Mouse (Mus musculus) forebrain, embryonic 10.5 days (tissue): Measurements from ENCODE around the gene Fbxw11. TPM values are rescaled to one million over a fixed set of nuclear protein-coding genes. Genes with fewer than 3 reads are reported as not detected.
"Not testable (repeated sequence)": the region's sequence is repeated elsewhere in the genome, so short reads cannot be mapped to it uniquely, and the experiment has no call there.

Experiments
- DNase-seq: peaks from one replicate; pipeline ENCODE4 v3.0.0-alpha.2; 2017; ENCODE audit warnings: low spot score; ENCODE audit errors: extremely low spot score
- H3K27ac ChIP-seq: fragments of 300-500 bp; sonication (generic); 2 replicates; pipeline ENCODE4 v1.5.1; 2016; ENCODE audit warnings: mild to moderate bottlenecking
- H3K27me3 ChIP-seq: fragments of 300-500 bp; sonication (generic); 2 replicates; pipeline ENCODE4 v1.6.1; 2016; ENCODE audit warnings: mild to moderate bottlenecking; ENCODE audit not compliant: poor library complexity, severe bottlenecking
- H3K36me3 ChIP-seq: fragments of 300-500 bp; sonication (generic); replicated peaks from 2 replicates; pipeline ENCODE4 v1.6.1; 2016; ENCODE audit warnings: mild to moderate bottlenecking, moderate library complexity
- H3K4me1 ChIP-seq: fragments of 300-500 bp; sonication (generic); 2 replicates; pipeline ENCODE4 v1.6.1; 2016
- H3K4me3 ChIP-seq: fragments of 300-500 bp; sonication (generic); 2 replicates; pipeline ENCODE4 v1.5.1; 2016; ENCODE audit warnings: mild to moderate bottlenecking, moderate library complexity
- H3K9me3 ChIP-seq: fragments of 300-500 bp; sonication (generic); 2 replicates; pipeline ENCODE4 v1.6.1; 2016; ENCODE audit warnings: mild to moderate bottlenecking, moderate library complexity
- WGBS: fragments of 180-500 bp; shearing (Covaris S2); methylation state at CpG from one replicate; pipeline ENCODE4 v1.1.7; 2016; 5-methylcytosine and 5-hydroxymethylcytosine counted together
- polyA plus RNA-seq: library from polyadenylated mRNA; unstranded; fragments of >200 nt; fragmentation: Nextera tagmentation; extraction: Ambion mirVana; gene quantifications from 2 replicates; pipeline ENCODE4 v1.2.1, GENCODE M21; 2016

Gene Fbxw11
- polyA plus RNA-seq, 1 experiment from 2014 or later, result 87.0 TPM

- peaks cover 25% of the 10 kb centered on the region for H3K4me1 ChIP-seq
- H3K27me3 ChIP-seq, result no peaks in the 10 kb centered on the region
- no peaks in the 10 kb centered on the region for H3K9me3 ChIP-seq
- H3K27ac ChIP-seq, result no peak overlapping the region
- DNase-seq, result no peak
- WGBS, result 91% methylated on average over 3 of the region's 3 CpGs
- H3K4me3 ChIP-seq, result no peak overlapping the region
- H3K36me3 ChIP-seq, result no peaks in the 10 kb centered on the region
Observed at GRCm38 (mm10) chr11:32684690-32685254, 42.2 kb downstream of the Fbxw11 start.

GRCm38 (mm10) chr11:32688245-32688855, 45.8 kb downstream of the Fbxw11 start:
- Histone ChIP-seq H3K9me3 (no peaks in the 10 kb centered on the region), H3K27ac (no peak overlapping the region), H3K27me3 (no peaks in the 10 kb centered on the region), H3K4me1 (peaks cover 12% of the 10 kb centered on the region), H3K36me3 (no peaks in the 10 kb centered on the region), H3K4me3 (no peak overlapping the region)
- 95% methylated on average over 2 of the region's 2 CpGs for WGBS
- no peak for DNase-seq

GRCm38 (mm10) chr11:32689510-32689909, 47.0 kb downstream of the Fbxw11 start:
- Histone ChIP-seq H3K27me3 (no peaks in the 10 kb centered on the region), H3K9me3 (no peaks in the 10 kb centered on the region), H3K4me1 (peaks cover 6% of the 10 kb centered on the region), H3K36me3 (no peaks in the 10 kb centered on the region), H3K27ac (no peak overlapping the region), H3K4me3 (no peak overlapping the region)
- DNase-seq, result no peak
- WGBS, result 92% methylated on average over 1 of the region's 1 CpGs

- Histone ChIP-seq H3K4me3 (no peak overlapping the region), H3K36me3 (no peaks in the 10 kb centered on the region), H3K4me1 (peaks cover 21% of the 10 kb centered on the region), H3K27me3 (no peaks in the 10 kb centered on the region), H3K27ac (no peak overlapping the region), H3K9me3 (no peaks in the 10 kb centered on the region)
- DNase-seq, result no peak
- 93% methylated on average over 1 of the region's 1 CpGs for WGBS
Observed at GRCm38 (mm10) chr11:32692834-32693233, 50.3 kb downstream of the Fbxw11 start.

- H3K27me3 ChIP-seq, result no peaks in the 10 kb centered on the region
- WGBS, result 70% methylated on average over 7 of the region's 7 CpGs
- H3K36me3 ChIP-seq, result no peaks in the 10 kb centered on the region
- no peak overlapping the region for H3K4me3 ChIP-seq
- peaks cover 21% of the 10 kb centered on the region for H3K4me1 ChIP-seq
- DNase-seq, result no peak
- no peak overlapping the region for H3K27ac ChIP-seq
- H3K9me3 ChIP-seq, result no peaks in the 10 kb centered on the region
Observed at GRCm38 (mm10) chr11:32693431-32694141, 51.1 kb downstream of the Fbxw11 start.

GRCm38 (mm10) chr11:32694322-32695003, 51.9 kb downstream of the Fbxw11 start:
- not testable (repeated sequence) for DNase-seq, H3K36me3 ChIP-seq, H3K9me3 ChIP-seq, H3K27me3 ChIP-seq, H3K4me3 ChIP-seq, H3K27ac ChIP-seq
- 87% methylated on average over 9 of the region's 9 CpGs for WGBS
- H3K4me1 ChIP-seq, result peaks cover 21% of the 10 kb centered on the region

GRCm38 (mm10) chr11:32696446-32697090, 54.0 kb downstream of the Fbxw11 start:
- peaks cover 21% of the 10 kb centered on the region for H3K4me1 ChIP-seq
- 48% methylated on average over 2 of the region's 2 CpGs for WGBS
- H3K27ac ChIP-seq, result no peak overlapping the region
- H3K36me3 ChIP-seq, result no peaks in the 10 kb centered on the region
- no peaks in the 10 kb centered on the region for H3K27me3 ChIP-seq
- H3K4me3 ChIP-seq, result no peak overlapping the region
- DNase-seq, result no peak
- H3K9me3 ChIP-seq, result no peaks in the 10 kb centered on the region

GRCm38 (mm10) chr11:32697695-32698094, 55.2 kb downstream of the Fbxw11 start:
- DNase-seq, result no peak
- no peaks in the 10 kb centered on the region for H3K9me3 ChIP-seq
- peaks cover 27% of the 10 kb centered on the region for H3K4me1 ChIP-seq
- no peak overlapping the region for H3K27ac ChIP-seq
- H3K27me3 ChIP-seq, result no peaks in the 10 kb centered on the region
- no peak overlapping the region for H3K4me3 ChIP-seq
- no peaks in the 10 kb centered on the region for H3K36me3 ChIP-seq
- WGBS, result 79% methylated on average over 3 of the region's 3 CpGs

- Histone ChIP-seq H3K36me3 (no peaks in the 10 kb centered on the region), H3K27ac (no peak overlapping the region), H3K9me3 (no peaks in the 10 kb centered on the region), H3K27me3 (no peaks in the 10 kb centered on the region), H3K4me3 (no peak overlapping the region), H3K4me1 (peaks cover 35% of the 10 kb centered on the region)
- 88% methylated on average over 3 of the region's 3 CpGs for WGBS
- no peak for DNase-seq
Observed at GRCm38 (mm10) chr11:32699913-32700493, 57.5 kb downstream of the Fbxw11 start.

GRCm38 (mm10) chr11:32701566-32701965, 59.0 kb downstream of the Fbxw11 start:
- DNase-seq, result no peak
- no peaks in the 10 kb centered on the region for H3K9me3 ChIP-seq
- WGBS, result 85% methylated on average over 3 of the region's 3 CpGs
- H3K27ac ChIP-seq, result no peak overlapping the region
- no peaks in the 10 kb centered on the region for H3K36me3 ChIP-seq
- no peaks in the 10 kb centered on the region for H3K27me3 ChIP-seq
- H3K4me1 ChIP-seq, result peaks cover 23% of the 10 kb centered on the region
- H3K4me3 ChIP-seq, result no peak overlapping the region

- H3K4me3 ChIP-seq, result no peak overlapping the region
- DNase-seq, result no peak
- 86% methylated on average over 6 of the region's 6 CpGs for WGBS
- no peaks in the 10 kb centered on the region for H3K9me3 ChIP-seq
- H3K4me1 ChIP-seq, result peaks cover 29% of the 10 kb centered on the region
- H3K36me3 ChIP-seq, result no peaks in the 10 kb centered on the region
- no peaks in the 10 kb centered on the region for H3K27me3 ChIP-seq
- H3K27ac ChIP-seq, result no peak overlapping the region
Observed at GRCm38 (mm10) chr11:32704241-32704890, 61.8 kb downstream of the Fbxw11 start.

- Histone ChIP-seq H3K4me3 (no peak overlapping the region), H3K36me3 (no peaks in the 10 kb centered on the region), H3K27me3 (no peaks in the 10 kb centered on the region), H3K27ac (no peak overlapping the region), H3K9me3 (no peaks in the 10 kb centered on the region), H3K4me1 (peaks cover 29% of the 10 kb centered on the region)
- WGBS, result 89% methylated on average over 4 of the region's 4 CpGs
- DNase-seq, result no peak
Observed at GRCm38 (mm10) chr11:32706406-32706993, 64.0 kb downstream of the Fbxw11 start.
